Mouse (Mus musculus) forebrain, postnatal 0 days (tissue): ENCODE measurements around the gene Cherp. TPM values are rescaled to one million over a fixed set of nuclear protein-coding genes. Genes with fewer than 3 reads are reported as not detected.

Source experiments
- ATAC-seq: fragments of 200-750 bp; cut with Nextera tagmentation; 2 replicates; pipeline ENCODE4 v1.8.0; 2017; ENCODE audit warnings: mild to moderate bottlenecking, moderate library complexity
- DNase-seq: peaks from one replicate; pipeline ENCODE4 v3.0.0-alpha.2; 2015
- H3K27ac ChIP-seq: fragments of 300-500 bp; sonication (generic); 2 replicates; pipeline ENCODE4 v1.5.1; 2014; ENCODE audit warnings: low read depth, mild to moderate bottlenecking, antibody characterized with exemption, low read length, moderate library complexity, mixed read lengths
- H3K27me3 ChIP-seq: fragments of 300-500 bp; sonication (generic); 2 replicates; pipeline ENCODE4 v1.6.1; 2014; ENCODE audit warnings: mild to moderate bottlenecking, low read length, mixed read lengths; ENCODE audit not compliant: insufficient read depth
- H3K36me3 ChIP-seq: fragments of 300-500 bp; sonication (generic); 2 replicates; pipeline ENCODE4 v1.6.1; 2014; ENCODE audit warnings: mild to moderate bottlenecking, moderate library complexity; ENCODE audit not compliant: insufficient read depth
- H3K4me1 ChIP-seq: fragments of 300-500 bp; sonication (generic); 2 replicates; pipeline ENCODE4 v1.6.1; 2014; ENCODE audit warnings: antibody characterized with exemption; ENCODE audit not compliant: insufficient read depth
- H3K4me2 ChIP-seq: fragments of 300-500 bp; sonication (generic); 2 replicates; pipeline ENCODE4 v1.6.1; 2014; ENCODE audit warnings: low read depth, mild to moderate bottlenecking, moderate library complexity
- H3K4me3 ChIP-seq: fragments of 300-500 bp; sonication (generic); 2 replicates; pipeline ENCODE4 v1.5.1; 2014; ENCODE audit warnings: low read depth, low read length, mixed read lengths
- H3K9ac ChIP-seq: fragments of 300-500 bp; sonication (generic); 2 replicates; pipeline ENCODE4 v1.6.1; 2014; ENCODE audit warnings: mild to moderate bottlenecking
- H3K9me3 ChIP-seq: fragments of 300-500 bp; sonication (generic); 2 replicates; pipeline ENCODE4 v1.6.1; 2016; ENCODE audit warnings: low read length
- CTCF ChIP-seq: sonication (generic); IDR thresholded peaks from 2 replicates; pipeline ENCODE4 v1.5.1; 2016; ENCODE audit warnings: antibody characterized with exemption, control low read depth, low read depth
- WGBS: fragments of 180-500 bp; shearing (Covaris S2); extraction: QIAGEN DNeasy Blood & Tissue Kit; methylation state at CpG from one replicate; pipeline ENCODE4 v1.1.7; 2014; 5-methylcytosine and 5-hydroxymethylcytosine counted together
- polyA plus RNA-seq: library from polyadenylated mRNA; unstranded; fragments of >200 nt; fragmentation: Nextera tagmentation; extraction: Ambion mirVana; gene quantifications from 2 replicates; pipeline ENCODE4 v1.2.1, GENCODE M21; 2015
- total RNA-seq: library from RNA; depleted of rRNA; stranded (reverse); fragments of >200 nt; gene quantifications from 2 replicates; pipeline ENCODE4 v1.2.3, GENCODE M21; 2014

Cherp gene
- total and polyA plus RNA-seq, 2 experiments from 2014 or later = 29.8 to 43.7 TPM

- Histone ChIP-seq H3K27me3 (no peaks in the 10 kb centered on the region), H3K27ac (no peak overlapping the region), H3K9ac (no peak overlapping the region), H3K4me2 (no peak overlapping the region), H3K9me3 (no peaks in the 10 kb centered on the region), H3K4me1 (no peaks in the 10 kb centered on the region), H3K36me3 (no peaks in the 10 kb centered on the region), H3K4me3 (no peak overlapping the region)
- TF ChIP-seq CTCF = no peak
- DNase-seq = peak; percentile 49
- ATAC-seq = peak; percentile 76
Measured at GRCm38 (mm10) chr8:72504137-72504536, 29.1 kb upstream of the Cherp start.

- Histone ChIP-seq H3K9me3 (no peaks in the 10 kb centered on the region), H3K4me3 (no peak overlapping the region), H3K27ac (no peak overlapping the region), H3K9ac (no peak overlapping the region), H3K36me3 (peaks cover 17% of the 10 kb centered on the region), H3K4me1 (no peaks in the 10 kb centered on the region), H3K4me2 (no peak overlapping the region), H3K27me3 (no peaks in the 10 kb centered on the region)
- ATAC-seq (no peak), DNase-seq (no peak)
- WGBS = 78% methylated on average over 1 of the region's 1 CpGs
- TF ChIP-seq CTCF = no peak
Measured at GRCm38 (mm10) chr8:72500521-72500931, 25.5 kb upstream of the Cherp start.

- Histone ChIP-seq H3K4me3 (no peak overlapping the region), H3K4me2 (no peak overlapping the region), H3K9me3 (no peaks in the 10 kb centered on the region), H3K27ac (no peak overlapping the region), H3K27me3 (no peaks in the 10 kb centered on the region), H3K9ac (no peak overlapping the region), H3K4me1 (no peaks in the 10 kb centered on the region), H3K36me3 (peaks cover 24% of the 10 kb centered on the region)
- no peak for TF ChIP-seq CTCF
- WGBS = 94% methylated on average over 2 of the region's 2 CpGs
- DNase-seq (no peak), ATAC-seq (no peak)
Measured at GRCm38 (mm10) chr8:72499521-72500284, 24.7 kb upstream of the Cherp start.

- no peak for DNase-seq
- Histone ChIP-seq H3K4me2 (no peak overlapping the region), H3K27me3 (no peaks in the 10 kb centered on the region), H3K36me3 (peaks cover 24% of the 10 kb centered on the region), H3K9ac (no peak overlapping the region), H3K4me3 (no peak overlapping the region), H3K9me3 (no peaks in the 10 kb centered on the region), H3K4me1 (no peaks in the 10 kb centered on the region), H3K27ac (no peak overlapping the region)
- ATAC-seq = no peak
- WGBS = 94% methylated on average over 4 of the region's 4 CpGs
- no peak for TF ChIP-seq CTCF
Measured at GRCm38 (mm10) chr8:72498527-72498926, 23.5 kb upstream of the Cherp start.

GRCm38 (mm10) chr8:72497911-72498310, 22.9 kb upstream of the Cherp start:
- Histone ChIP-seq H3K4me1 (no peaks in the 10 kb centered on the region), H3K9ac (no peak overlapping the region), H3K27me3 (no peaks in the 10 kb centered on the region), H3K4me2 (no peak overlapping the region), H3K36me3 (peaks cover 24% of the 10 kb centered on the region), H3K9me3 (no peaks in the 10 kb centered on the region), H3K27ac (no peak overlapping the region), H3K4me3 (no peak overlapping the region)
- ATAC-seq (no peak), DNase-seq (no peak)
- 86% methylated on average over 1 of the region's 1 CpGs for WGBS
- no peak for TF ChIP-seq CTCF

GRCm38 (mm10) chr8:72496217-72496616, 21.2 kb upstream of the Cherp start:
- DNase-seq (no peak), ATAC-seq (no peak)
- H3K9me3 ChIP-seq = no peaks in the 10 kb centered on the region
- no peak overlapping the region for H3K4me3 ChIP-seq
- peaks cover 4% of the 10 kb centered on the region for H3K4me1 ChIP-seq
- peaks cover 24% of the 10 kb centered on the region for H3K36me3 ChIP-seq
- WGBS = 90% methylated on average over 19 of the region's 19 CpGs
- H3K9ac ChIP-seq = no peak overlapping the region
- no peaks in the 10 kb centered on the region for H3K27me3 ChIP-seq
- no peak for TF ChIP-seq CTCF
- H3K27ac ChIP-seq = no peak overlapping the region
- no peak overlapping the region for H3K4me2 ChIP-seq

- Histone ChIP-seq H3K4me3 (no peak overlapping the region), H3K4me1 (peaks cover 4% of the 10 kb centered on the region), H3K9me3 (no peaks in the 10 kb centered on the region), H3K27ac (no peak overlapping the region), H3K36me3 (peaks cover 24% of the 10 kb centered on the region), H3K9ac (no peak overlapping the region), H3K27me3 (no peaks in the 10 kb centered on the region), H3K4me2 (no peak overlapping the region)
- no peak for TF ChIP-seq CTCF
- ATAC-seq (no peak), DNase-seq (no peak)
- WGBS = 90% methylated on average over 23 of the region's 23 CpGs
Measured at GRCm38 (mm10) chr8:72495411-72496111, 20.5 kb upstream of the Cherp start.
